Mouse (Mus musculus): ENCODE results near the gene Notch1.

- TF ChIP-seq MYOD1 (IDR thresholded peaks at IDR 0.05; ENCODE audit: control insufficient read depth, insufficient read length, low read depth), result no peak
- TF ChIP-seq CTCF (IDR thresholded peaks at IDR 0.05; ENCODE audit: control insufficient read depth, insufficient read depth, insufficient read length), result no peak
- no peak for TF ChIP-seq CEBPB (IDR thresholded peaks at IDR 0.05; ENCODE audit: low read depth)
- TF ChIP-seq MYOG (IDR thresholded peaks at IDR 0.05; ENCODE audit: control insufficient read depth, extremely low read depth, insufficient read length), result no peak
Observed at GRCm38 (mm10) chr2:26439671-26440070, 76.8 kb downstream of the Notch1 start.
